Mouse (Mus musculus) kidney, adult 18-20 months (tissue): ENCODE measurements around the gene Bcr.

ENCODE experiments used
- DNase-seq: peaks from one replicate; pipeline ENCODE4 v3.0.0; 2021

Gene Bcr

GRCm38 (mm10) chr10:75098446-75099183 lies 38.2 kb downstream of the Bcr start:
- DNase-seq: no peak

- no peak for DNase-seq
Measured at GRCm38 (mm10) chr10:75100298-75100697, 39.9 kb downstream of the Bcr start.

DNA sequence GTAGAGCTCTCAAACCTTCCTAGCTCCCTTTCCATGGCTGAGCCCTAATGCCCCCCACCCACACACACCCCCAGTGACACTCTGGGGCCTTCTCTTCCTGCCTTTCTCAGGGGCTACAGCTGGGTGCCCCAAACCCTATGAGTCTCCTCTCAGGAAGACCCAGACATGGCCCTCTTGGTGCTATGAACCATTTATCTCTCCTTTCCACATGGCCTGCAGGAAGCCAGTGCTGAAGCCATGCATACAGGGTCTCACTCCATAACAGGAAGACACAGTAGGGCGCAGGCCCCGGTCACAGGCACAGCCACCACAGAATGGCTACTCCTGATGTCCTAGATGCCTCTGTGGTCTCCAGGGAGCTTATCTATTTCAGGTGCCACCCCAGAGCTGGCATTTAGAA lies 43.1 kb downstream of the Bcr start:
- no peak for DNase-seq

- DNase-seq: no peak
Measured at GRCm38 (mm10) chr10:75104191-75105098, 44.1 kb downstream of the Bcr start.

DNA sequence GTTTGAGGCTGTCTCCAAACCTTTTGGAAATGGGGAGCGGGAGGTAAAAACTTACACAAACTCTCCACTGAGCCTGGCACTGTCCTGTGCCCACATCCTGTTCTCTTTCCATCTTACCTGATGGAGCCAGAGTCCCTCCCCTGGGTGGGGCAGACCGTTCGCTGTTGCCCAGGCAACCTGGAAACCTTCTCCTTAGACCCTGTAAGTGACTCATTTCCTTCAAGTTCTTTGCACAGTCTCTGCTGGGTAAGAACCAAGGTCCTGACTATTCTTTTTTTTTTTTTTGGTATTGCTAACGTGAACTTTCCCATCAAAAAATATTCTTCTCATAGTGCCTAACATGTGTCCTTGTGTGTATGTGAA lies 44.7 kb downstream of the Bcr start:
- DNase-seq: no peak

DNA sequence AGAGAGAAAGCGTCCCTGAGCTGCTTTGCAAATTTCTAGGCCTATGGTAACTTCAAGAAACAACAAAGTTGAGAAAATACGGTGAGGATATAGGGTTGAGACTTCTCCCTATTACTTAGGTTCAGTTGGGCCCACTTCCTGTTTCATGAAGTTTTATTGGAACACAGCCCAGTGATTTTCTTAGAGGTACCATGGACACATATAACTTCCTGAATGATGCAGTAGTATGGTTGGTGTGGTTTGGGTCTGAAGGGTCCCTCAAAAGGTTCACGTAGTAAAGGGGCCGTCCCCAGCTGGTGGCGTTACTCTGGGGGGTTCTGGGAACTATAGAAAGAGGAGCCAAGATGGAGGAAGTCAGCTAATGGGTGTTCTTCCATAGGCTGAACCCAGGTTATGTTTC lies 45.3 kb downstream of the Bcr start:
- DNase-seq: no peak

DNA sequence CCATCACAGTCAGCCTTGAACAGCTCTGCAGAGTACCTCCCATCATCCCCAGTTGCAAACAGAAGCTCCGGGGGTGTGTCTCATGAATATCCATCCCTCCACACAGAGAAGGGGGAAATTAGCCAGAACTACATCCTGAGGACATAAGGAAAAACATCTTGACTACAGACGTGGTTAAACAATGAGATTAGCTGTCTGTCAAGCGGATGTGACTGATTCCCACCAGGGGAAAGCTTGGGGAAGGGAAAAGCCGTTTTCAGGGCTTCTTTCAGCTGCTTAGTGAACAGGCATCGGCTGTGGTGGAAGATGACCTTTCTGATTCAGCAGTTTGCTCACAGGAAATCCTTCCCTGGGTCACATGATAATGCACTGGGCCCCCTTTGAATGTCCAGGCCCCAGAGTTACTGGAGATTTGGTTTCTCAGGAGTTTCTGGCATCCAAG lies 46.6 kb downstream of the Bcr start:
- no peak for DNase-seq

DNA sequence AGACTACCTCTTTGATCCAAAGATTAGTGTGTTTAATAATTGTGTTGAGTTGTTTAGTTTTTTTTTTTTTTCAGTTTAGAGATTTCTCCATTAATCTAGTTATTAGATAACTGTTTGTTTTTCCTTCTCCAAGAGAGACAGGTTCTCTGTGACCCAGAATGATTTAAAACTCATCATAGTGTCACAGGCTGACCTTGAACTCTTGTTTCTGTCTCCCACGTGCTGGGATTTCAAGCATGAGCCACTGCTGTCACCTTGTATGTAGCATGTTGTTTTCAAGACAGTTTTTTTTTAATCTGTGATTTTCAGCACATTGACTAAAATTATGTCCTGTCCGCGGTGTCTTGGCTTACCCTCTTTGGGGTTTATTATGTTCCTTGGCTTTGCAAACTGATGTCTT lies 47.7 kb downstream of the Bcr start:
- no peak for DNase-seq

DNA sequence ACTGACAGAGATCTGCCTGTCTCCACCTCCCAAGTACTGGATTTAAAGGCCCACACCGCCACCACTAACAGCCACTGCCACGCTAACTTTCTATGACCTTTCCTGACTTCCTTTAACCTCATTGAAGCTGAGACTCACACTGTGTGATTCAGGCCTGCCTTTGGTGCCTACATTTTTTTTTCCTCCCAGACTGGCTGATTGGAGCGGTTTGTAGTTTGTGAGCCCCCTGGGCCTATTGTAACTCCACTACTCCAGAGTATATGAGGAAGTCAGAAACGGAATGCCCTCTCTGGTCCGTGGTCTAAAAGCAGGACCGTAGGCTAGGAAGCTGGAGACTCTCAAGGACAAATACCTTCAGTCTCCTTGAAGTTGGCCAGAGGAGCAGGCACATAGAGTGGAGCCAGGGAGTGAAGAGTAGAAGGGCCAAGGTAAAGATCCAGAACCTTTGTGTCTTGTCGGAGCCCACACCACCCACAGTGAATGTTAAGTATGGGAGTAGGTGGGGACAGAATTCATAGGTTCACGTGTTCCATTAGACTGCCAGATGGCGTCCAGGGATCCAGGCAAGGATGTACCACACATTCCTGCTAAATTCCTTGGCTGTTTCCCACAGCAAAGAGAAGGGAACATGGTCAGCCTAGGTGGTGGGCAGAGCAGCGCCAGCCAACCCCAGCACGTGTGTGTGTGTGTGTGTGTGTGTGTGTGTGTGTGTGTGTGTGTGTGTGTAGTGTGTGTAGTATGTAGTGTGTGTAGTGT lies 51.2 kb downstream of the Bcr start:
- no peak for DNase-seq

- no peak for DNase-seq
Measured at GRCm38 (mm10) chr10:75112405-75112804, 52.0 kb downstream of the Bcr start.

DNA sequence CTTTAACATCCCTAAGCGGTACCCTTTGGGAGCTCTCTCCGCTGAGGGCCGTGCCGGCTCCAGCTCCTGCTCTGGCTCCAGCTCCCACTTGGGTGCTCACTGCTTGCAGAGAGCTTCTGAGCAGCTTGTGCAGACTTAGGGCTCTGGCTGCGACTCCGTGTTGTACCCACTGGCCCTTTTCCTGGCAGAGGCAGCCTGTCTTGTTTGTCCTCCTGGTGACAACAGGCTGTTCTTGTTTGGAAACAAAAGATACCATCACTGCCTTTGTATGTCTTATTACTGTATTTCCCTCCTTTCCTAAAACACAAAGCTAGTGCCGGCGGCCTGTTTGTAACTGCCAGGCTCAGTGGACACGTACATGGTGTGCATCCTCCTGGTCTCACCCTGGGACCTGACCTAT lies 53.2 kb downstream of the Bcr start:
- DNase-seq: no peak

DNA sequence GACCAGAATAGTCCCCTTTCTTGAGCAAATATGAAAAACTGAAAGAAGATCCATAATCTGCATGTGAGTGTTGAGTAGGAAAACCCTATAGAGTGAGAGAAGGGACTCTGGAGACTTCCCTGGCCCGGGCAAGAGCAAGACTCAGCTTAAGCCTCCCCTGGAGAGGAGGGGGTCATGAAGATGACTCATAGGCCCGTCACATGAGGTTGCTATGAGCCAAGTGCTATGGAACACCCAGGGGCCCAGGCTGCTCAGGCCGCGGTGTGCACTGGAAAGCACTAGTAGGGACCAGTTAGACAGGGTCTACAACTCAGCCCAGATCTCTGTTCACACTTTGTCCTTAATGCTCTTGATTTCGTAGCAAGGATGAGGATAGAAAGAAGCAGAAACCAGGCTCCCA lies 54.8 kb downstream of the Bcr start:
- no peak for DNase-seq

- DNase-seq: no peak
Measured at GRCm38 (mm10) chr10:75116842-75117457, 56.6 kb downstream of the Bcr start.

DNA sequence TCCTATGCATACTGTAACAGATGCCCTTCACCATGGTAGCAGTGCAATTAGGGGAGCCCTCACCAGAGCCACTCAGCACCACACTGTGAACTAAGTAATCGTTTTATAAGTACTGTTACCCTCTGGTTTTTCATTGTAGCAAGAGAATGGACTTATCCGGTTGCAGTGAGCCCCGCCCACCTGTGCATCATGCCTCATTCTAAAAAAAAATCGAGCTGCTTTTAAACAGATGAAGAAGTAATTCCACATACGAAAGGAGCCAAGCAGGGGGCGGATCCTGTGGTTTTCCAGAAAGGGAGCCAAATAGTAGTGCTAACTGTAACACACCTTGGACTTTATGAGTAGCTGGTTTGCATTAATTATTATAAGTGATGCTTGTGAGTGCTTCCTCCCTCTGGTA lies 58.1 kb downstream of the Bcr start:
- DNase-seq: peak; percentile 25

DNA sequence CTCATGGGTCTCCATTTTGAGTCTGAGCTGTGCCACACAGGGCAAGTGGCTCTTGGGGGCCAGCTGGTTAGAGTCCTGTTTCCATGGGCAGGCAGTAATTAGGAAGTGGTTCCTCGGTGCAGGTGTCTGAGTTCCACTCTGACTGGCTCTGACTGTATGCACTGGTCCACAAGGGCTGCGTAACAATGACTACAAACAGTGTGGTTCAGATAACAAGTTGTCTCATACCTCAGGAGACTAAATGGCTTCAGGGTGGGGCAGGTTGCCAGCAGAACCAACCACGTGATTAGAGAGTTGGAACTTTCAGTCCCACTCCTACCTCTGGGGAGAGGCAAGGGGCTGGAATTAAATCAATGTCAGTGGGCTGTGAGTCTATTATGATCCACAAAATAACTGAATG lies 59.0 kb downstream of the Bcr start:
- DNase-seq: peak; percentile 68

DNA sequence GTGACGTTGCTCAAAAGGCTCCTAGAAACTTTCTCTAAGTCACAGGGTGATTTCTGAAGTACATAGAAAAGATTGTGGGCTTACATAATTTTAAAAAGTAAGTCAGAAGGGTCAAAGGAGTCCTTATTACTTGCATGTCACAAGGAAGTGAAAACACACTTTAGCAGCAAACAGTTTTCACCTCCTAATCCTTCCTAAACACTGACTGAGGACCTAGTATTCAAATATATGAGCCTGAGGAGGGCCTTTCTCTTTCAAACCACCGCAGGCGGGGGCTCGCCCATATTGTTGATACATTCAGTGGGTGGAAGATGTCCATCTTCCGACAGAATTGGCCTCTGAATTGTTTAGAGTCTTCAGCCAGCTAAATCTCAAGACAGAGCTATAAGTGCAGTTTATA lies 59.8 kb downstream of the Bcr start:
- no peak for DNase-seq

DNA sequence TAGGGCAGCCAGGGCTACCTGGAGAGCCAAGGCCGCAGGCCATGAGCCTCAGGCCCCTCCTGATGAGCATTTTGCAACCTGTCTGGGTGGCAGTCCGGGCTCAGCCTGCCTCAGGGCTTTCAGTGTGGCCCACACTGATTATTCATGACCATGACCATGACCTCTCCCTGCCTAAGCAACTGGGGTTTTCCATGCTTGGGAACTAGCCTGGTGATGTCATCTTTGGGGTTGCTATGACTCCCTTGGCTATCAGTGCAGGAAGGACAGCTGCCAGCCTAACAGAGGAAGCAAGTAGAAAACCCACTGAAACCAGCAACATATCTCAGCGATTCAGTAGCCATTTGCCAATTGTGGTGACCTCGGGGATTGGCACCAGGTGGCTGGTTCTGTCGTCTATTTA lies 60.6 kb downstream of the Bcr start:
- peak; percentile 60 for DNase-seq

- DNase-seq: no peak
Measured at GRCm38 (mm10) chr10:75125577-75125976, 65.2 kb downstream of the Bcr start.

GRCm38 (mm10) chr10:75129283-75129710 lies 68.9 kb downstream of the Bcr start:
- peak; percentile 66 for DNase-seq

GRCm38 (mm10) chr10:75130372-75131046 lies 70.1 kb downstream of the Bcr start:
- DNase-seq: peak; percentile 17

- peak; percentile 25 for DNase-seq
Measured at GRCm38 (mm10) chr10:75131625-75132024, 71.2 kb downstream of the Bcr start.

GRCm38 (mm10) chr10:75134861-75135517 lies 74.6 kb downstream of the Bcr start:
- no peak for DNase-seq
